Mouse (Mus musculus) hindbrain, embryonic 12.5 days (tissue): ENCODE results near the gene Rab3gap2. TPM values are rescaled to one million over a fixed set of nuclear protein-coding genes. Genes with fewer than 3 reads are reported as not detected.

Source experiments
- ATAC-seq: fragments of 200-750 bp; cut with Nextera tagmentation; 2 replicates; pipeline ENCODE4 v1.8.0; 2017; ENCODE audit warnings: moderate TSS enrichment; ENCODE audit not compliant: low FRiP score
- H3K27ac ChIP-seq: fragments of 300-500 bp; sonication (generic); 2 replicates; pipeline ENCODE4 v1.5.1; 2016; ENCODE audit warnings: mild to moderate bottlenecking
- H3K27me3 ChIP-seq: fragments of 300-500 bp; sonication (generic); 2 replicates; pipeline ENCODE4 v1.6.1; 2016; ENCODE audit warnings: mild to moderate bottlenecking
- H3K36me3 ChIP-seq: fragments of 300-500 bp; sonication (generic); 2 replicates; pipeline ENCODE4 v1.6.1; 2016; ENCODE audit warnings: mild to moderate bottlenecking
- H3K4me1 ChIP-seq: fragments of 300-500 bp; sonication (generic); 2 replicates; pipeline ENCODE4 v1.6.1; 2016
- H3K4me2 ChIP-seq: fragments of 300-500 bp; sonication (generic); replicated peaks from 2 replicates; pipeline ENCODE4 v1.6.1; 2016; ENCODE audit warnings: mild to moderate bottlenecking
- H3K4me3 ChIP-seq: fragments of 300-500 bp; sonication (generic); 2 replicates; pipeline ENCODE4 v1.5.1; 2016; ENCODE audit warnings: mild to moderate bottlenecking
- H3K9ac ChIP-seq: fragments of 300-500 bp; sonication (generic); 2 replicates; pipeline ENCODE4 v1.6.1; 2016; ENCODE audit warnings: mild to moderate bottlenecking, moderate library complexity
- H3K9me3 ChIP-seq: fragments of 300-500 bp; sonication (generic); replicated peaks from 2 replicates; pipeline ENCODE4 v1.6.1; 2016; ENCODE audit warnings: mild to moderate bottlenecking
- WGBS: fragments of 180-500 bp; shearing (Covaris S2); methylation state at CpG from one replicate; pipeline ENCODE4 v1.1.7; 2016; 5-methylcytosine and 5-hydroxymethylcytosine counted together
- polyA plus RNA-seq: library from polyadenylated mRNA; unstranded; fragments of >200 nt; fragmentation: Nextera tagmentation; extraction: Ambion mirVana; gene quantifications from 2 replicates; pipeline ENCODE4 v1.2.1, GENCODE M21; 2016

The Rab3gap2 gene
- polyA plus RNA-seq, 1 experiment from 2014 or later, result 27.4 TPM

GRCm38 (mm10) chr1:185270403-185271097 lies 66.6 kb downstream of the Rab3gap2 start:
- Histone ChIP-seq H3K9ac (no peak overlapping the region), H3K4me3 (no peak overlapping the region), H3K9me3 (no peaks in the 10 kb centered on the region), H3K4me2 (no peak overlapping the region), H3K27ac (no peak overlapping the region), H3K27me3 (no peaks in the 10 kb centered on the region), H3K4me1 (no peaks in the 10 kb centered on the region), H3K36me3 (peaks cover 72% of the 10 kb centered on the region)
- 92% methylated on average over 8 of the region's 8 CpGs for WGBS
- ATAC-seq, result no peak

- no peaks in the 10 kb centered on the region for H3K9me3 ChIP-seq
- no peak overlapping the region for H3K4me3 ChIP-seq
- H3K4me2 ChIP-seq, result no peak overlapping the region
- ATAC-seq, result no peak
- no peak overlapping the region for H3K9ac ChIP-seq
- no peak overlapping the region for H3K27ac ChIP-seq
- H3K4me1 ChIP-seq, result no peaks in the 10 kb centered on the region
- H3K27me3 ChIP-seq, result no peaks in the 10 kb centered on the region
- WGBS, result 85% methylated on average over 9 of the region's 9 CpGs
- H3K36me3 ChIP-seq, result peaks cover 74% of the 10 kb centered on the region
Observed at GRCm38 (mm10) chr1:185271373-185271772, 67.5 kb downstream of the Rab3gap2 start.

- Histone ChIP-seq H3K4me2 (no peak overlapping the region), H3K36me3 (peaks cover 85% of the 10 kb centered on the region), H3K4me1 (no peaks in the 10 kb centered on the region), H3K9me3 (no peaks in the 10 kb centered on the region), H3K27me3 (no peaks in the 10 kb centered on the region), H3K27ac (no peak overlapping the region), H3K4me3 (no peak overlapping the region), H3K9ac (no peak overlapping the region)
- no peak for ATAC-seq
- 92% methylated on average over 5 of the region's 5 CpGs for WGBS
Observed at GRCm38 (mm10) chr1:185274819-185275545, 71.1 kb downstream of the Rab3gap2 start.

GRCm38 (mm10) chr1:185275976-185276375 lies 72.1 kb downstream of the Rab3gap2 start:
- Histone ChIP-seq H3K4me1 (no peaks in the 10 kb centered on the region), H3K36me3 (peaks cover 91% of the 10 kb centered on the region), H3K27me3 (no peaks in the 10 kb centered on the region), H3K27ac (no peak overlapping the region), H3K9ac (no peak overlapping the region), H3K4me2 (no peak overlapping the region), H3K4me3 (no peak overlapping the region), H3K9me3 (no peaks in the 10 kb centered on the region)
- WGBS, result 93% methylated on average over 7 of the region's 7 CpGs
- no peak for ATAC-seq

- 88% methylated on average over 11 of the region's 11 CpGs for WGBS
- Histone ChIP-seq H3K27me3 (no peaks in the 10 kb centered on the region), H3K4me1 (no peaks in the 10 kb centered on the region), H3K36me3 (peaks cover 92% of the 10 kb centered on the region), H3K27ac (no peak overlapping the region), H3K4me2 (no peak overlapping the region), H3K4me3 (no peak overlapping the region), H3K9ac (no peak overlapping the region), H3K9me3 (no peaks in the 10 kb centered on the region)
- no peak for ATAC-seq
Observed at GRCm38 (mm10) chr1:185277022-185277421, 73.1 kb downstream of the Rab3gap2 start.

GRCm38 (mm10) chr1:185279288-185279687 lies 75.4 kb downstream of the Rab3gap2 start:
- H3K36me3 ChIP-seq, result peaks cover 94% of the 10 kb centered on the region
- H3K9ac ChIP-seq, result no peak overlapping the region
- WGBS, result 92% methylated on average over 9 of the region's 9 CpGs
- no peaks in the 10 kb centered on the region for H3K27me3 ChIP-seq
- ATAC-seq, result no peak
- H3K4me2 ChIP-seq, result no peak overlapping the region
- no peak overlapping the region for H3K27ac ChIP-seq
- no peaks in the 10 kb centered on the region for H3K4me1 ChIP-seq
- H3K4me3 ChIP-seq, result no peak overlapping the region
- no peaks in the 10 kb centered on the region for H3K9me3 ChIP-seq

GRCm38 (mm10) chr1:185280616-185281015 lies 76.7 kb downstream of the Rab3gap2 start:
- H3K27ac ChIP-seq, result no peak overlapping the region
- no peak overlapping the region for H3K9ac ChIP-seq
- ATAC-seq, result no peak
- H3K4me3 ChIP-seq, result no peak overlapping the region
- peaks cover 94% of the 10 kb centered on the region for H3K36me3 ChIP-seq
- 88% methylated on average over 4 of the region's 4 CpGs for WGBS
- H3K27me3 ChIP-seq, result no peaks in the 10 kb centered on the region
- H3K4me2 ChIP-seq, result no peak overlapping the region
- no peaks in the 10 kb centered on the region for H3K9me3 ChIP-seq
- H3K4me1 ChIP-seq, result no peaks in the 10 kb centered on the region

- ATAC-seq, result no peak
- no peaks in the 10 kb centered on the region for H3K9me3 ChIP-seq
- H3K4me1 ChIP-seq, result no peaks in the 10 kb centered on the region
- H3K4me3 ChIP-seq, result no peak overlapping the region
- no peaks in the 10 kb centered on the region for H3K27me3 ChIP-seq
- WGBS, result 95% methylated on average over 11 of the region's 11 CpGs
- H3K36me3 ChIP-seq, result peaks cover 93% of the 10 kb centered on the region
- no peak overlapping the region for H3K9ac ChIP-seq
- no peak overlapping the region for H3K27ac ChIP-seq
- no peak overlapping the region for H3K4me2 ChIP-seq
Observed at GRCm38 (mm10) chr1:185282846-185283245, 78.9 kb downstream of the Rab3gap2 start.

GRCm38 (mm10) chr1:185283247-185283646 lies 79.3 kb downstream of the Rab3gap2 start:
- no peak for ATAC-seq
- Histone ChIP-seq H3K27ac (no peak overlapping the region), H3K4me2 (no peak overlapping the region), H3K4me3 (no peak overlapping the region), H3K9ac (no peak overlapping the region), H3K9me3 (no peaks in the 10 kb centered on the region), H3K36me3 (peaks cover 92% of the 10 kb centered on the region), H3K4me1 (no peaks in the 10 kb centered on the region), H3K27me3 (no peaks in the 10 kb centered on the region)
- WGBS, result 91% methylated on average over 15 of the region's 15 CpGs

GRCm38 (mm10) chr1:185284740-185285139 lies 80.8 kb downstream of the Rab3gap2 start:
- Histone ChIP-seq H3K9ac (no peak overlapping the region), H3K4me2 (no peak overlapping the region), H3K4me3 (no peak overlapping the region), H3K4me1 (no peaks in the 10 kb centered on the region), H3K27me3 (no peaks in the 10 kb centered on the region), H3K36me3 (peaks cover 77% of the 10 kb centered on the region), H3K9me3 (no peaks in the 10 kb centered on the region), H3K27ac (no peak overlapping the region)
- 90% methylated on average over 4 of the region's 4 CpGs for WGBS
- ATAC-seq, result no peak

GRCm38 (mm10) chr1:185285171-185285570 lies 81.3 kb downstream of the Rab3gap2 start:
- Histone ChIP-seq H3K4me1 (no peaks in the 10 kb centered on the region), H3K4me3 (no peak overlapping the region), H3K27me3 (no peaks in the 10 kb centered on the region), H3K9me3 (no peaks in the 10 kb centered on the region), H3K27ac (no peak overlapping the region), H3K4me2 (no peak overlapping the region), H3K9ac (no peak overlapping the region), H3K36me3 (peaks cover 76% of the 10 kb centered on the region)
- 94% methylated on average over 4 of the region's 4 CpGs for WGBS
- ATAC-seq, result no peak

GRCm38 (mm10) chr1:185287066-185287465 lies 83.1 kb downstream of the Rab3gap2 start:
- WGBS, result 94% methylated on average over 20 of the region's 20 CpGs
- H3K36me3 ChIP-seq, result peaks cover 74% of the 10 kb centered on the region
- ATAC-seq, result no peak
- no peaks in the 10 kb centered on the region for H3K9me3 ChIP-seq
- no peak overlapping the region for H3K9ac ChIP-seq
- H3K27me3 ChIP-seq, result no peaks in the 10 kb centered on the region
- no peak overlapping the region for H3K4me2 ChIP-seq
- no peak overlapping the region for H3K4me3 ChIP-seq
- no peaks in the 10 kb centered on the region for H3K4me1 ChIP-seq
- H3K27ac ChIP-seq, result no peak overlapping the region

- Histone ChIP-seq H3K4me1 (no peaks in the 10 kb centered on the region), H3K4me3 (no peak overlapping the region), H3K36me3 (peaks cover 73% of the 10 kb centered on the region), H3K9ac (no peak overlapping the region), H3K27me3 (no peaks in the 10 kb centered on the region), H3K9me3 (no peaks in the 10 kb centered on the region), H3K4me2 (no peak overlapping the region), H3K27ac (no peak overlapping the region)
- 97% methylated on average over 5 of the region's 5 CpGs for WGBS
- no peak for ATAC-seq
Observed at GRCm38 (mm10) chr1:185289231-185289630, 85.3 kb downstream of the Rab3gap2 start.
